Mouse (Mus musculus): ENCODE data around the gene Pnma3. TPM values are rescaled to one million over a fixed set of nuclear protein-coding genes. Genes with fewer than 3 reads are reported as not detected.
A peak's percentile ranks its signal among the peaks of the same experiment; 100 is the strongest.

Pnma3 gene
- 10.6 and 15.0 TPM in 2 replicates for total RNA-seq (2014; rRNA removed)
- polyA plus RNA-seq (2015; fragmentation: Nextera tagmentation; extraction: Ambion mirVana), result 5.5 and 5.7 TPM in 2 replicates

DNA sequence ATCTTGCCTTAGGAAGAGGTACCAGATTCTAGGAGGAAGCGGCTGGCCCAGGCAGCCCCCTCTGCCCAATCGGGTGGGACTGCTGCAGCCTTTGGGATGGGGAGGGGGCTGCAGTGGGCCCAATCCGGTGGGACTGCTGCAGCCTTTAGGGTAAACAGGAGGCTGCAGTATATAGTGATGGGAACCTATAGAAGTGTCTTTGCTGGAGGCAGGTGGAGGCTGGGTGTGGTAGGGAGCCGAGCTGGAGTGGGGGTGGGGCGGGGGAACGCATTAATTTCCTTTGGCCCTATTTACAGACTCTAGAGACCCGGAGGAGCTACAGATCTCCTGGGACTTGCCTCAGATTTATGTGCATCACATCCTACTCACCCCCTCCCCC is at the start of gene Pnma3:
Pnma3 (plus strand) TSS at position 373 of the 379 bp plus-strand sequence.
- Histone ChIP-seq H3K4me1 (ENCODE audit: insufficient read depth, low read length) (no peaks in the 10 kb centered on the region), H3K27me3 (ENCODE audit: insufficient read depth, low read length) (no peaks in the 10 kb centered on the region), H3K9me3 (ENCODE audit: low read length) (no peaks in the 10 kb centered on the region), H3K4me3 (ENCODE audit: low read length) (peak within 1 kb of the TSS; percentile 40), H3K36me3 (ENCODE audit: insufficient read depth, low read length) (no peaks in the 10 kb centered on the region), H3K27ac (peak within 1 kb of the TSS; percentile 56), H3K4me2 (ENCODE audit: low read depth, low read length) (peak within 1 kb of the TSS; percentile 60), H3K9ac (replicated peaks; ENCODE audit: low read length) (peak within 1 kb of the TSS; percentile 52)
- TF ChIP-seq CTCF (IDR thresholded peaks at IDR 0.05; ENCODE audit: low read depth), result no peak
- DNase-seq (ENCODE audit: low spot score) (no peak), ATAC-seq (peak; percentile 57; the same call in 1 of the 2 replicates)
- 39% methylated on average over 7 of the region's 7 CpGs for WGBS

- TF ChIP-seq CTCF (IDR thresholded peaks at IDR 0.05; ENCODE audit: low read depth), result no peak
- H3K9me3 ChIP-seq (ENCODE audit: low read length), result no peaks in the 10 kb centered on the region
- H3K4me1 ChIP-seq (ENCODE audit: insufficient read depth, low read length), result no peaks in the 10 kb centered on the region
- ATAC-seq (no peak), DNase-seq (ENCODE audit: low spot score) (no peak)
- no peak within 1 kb of the TSS for H3K4me3 ChIP-seq (ENCODE audit: low read length)
- H3K27me3 ChIP-seq (ENCODE audit: insufficient read depth, low read length), result no peaks in the 10 kb centered on the region
- H3K4me2 ChIP-seq (ENCODE audit: low read depth, low read length), result no peak within 1 kb of the TSS
- H3K9ac ChIP-seq (replicated peaks; ENCODE audit: low read length), result no peak within 1 kb of the TSS
- no peaks in the 10 kb centered on the region for H3K36me3 ChIP-seq (ENCODE audit: insufficient read depth, low read length)
- 79% methylated on average over 1 of the region's 1 CpGs for WGBS
- no peak within 1 kb of the TSS for H3K27ac ChIP-seq
Measured at GRCm38 (mm10) chrX:73037003-73037402, 27.6 kb upstream of the Pnma3 start, which contains the start of gene Pnma5. TSS of gene Pnma5 (minus strand) at chrX:73037103.

DNA sequence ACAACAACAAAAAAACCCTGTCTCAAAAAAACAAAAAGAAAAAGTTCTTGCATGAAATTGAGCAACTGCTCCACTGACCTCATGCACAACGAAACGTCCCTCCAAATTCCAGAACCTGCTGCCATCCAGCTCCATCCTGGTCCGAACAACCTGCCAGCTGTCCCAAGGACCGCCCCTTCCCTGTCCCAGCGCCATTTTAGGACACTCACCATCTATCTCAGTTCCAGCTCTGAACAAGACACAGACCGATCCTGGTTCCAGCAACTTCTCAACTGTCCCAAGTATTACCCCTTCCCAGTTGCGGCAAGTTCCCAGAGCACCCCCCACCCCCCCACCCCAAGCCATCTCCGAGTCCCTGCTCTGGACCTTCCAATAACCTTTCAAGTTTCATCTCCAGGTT is 25.8 kb upstream of the Pnma3 start:
- TF ChIP-seq CTCF (IDR thresholded peaks at IDR 0.05; ENCODE audit: low read depth), result no peak
- Histone ChIP-seq H3K36me3 (ENCODE audit: insufficient read depth, low read length) (no peaks in the 10 kb centered on the region), H3K9me3 (ENCODE audit: low read length) (no peaks in the 10 kb centered on the region), H3K27me3 (ENCODE audit: insufficient read depth, low read length) (no peaks in the 10 kb centered on the region), H3K4me2 (ENCODE audit: low read depth, low read length) (no peak overlapping the region), H3K27ac (no peak overlapping the region), H3K4me1 (ENCODE audit: insufficient read depth, low read length) (no peaks in the 10 kb centered on the region), H3K4me3 (ENCODE audit: low read length) (no peak overlapping the region), H3K9ac (replicated peaks; ENCODE audit: low read length) (no peak overlapping the region)
- 87% methylated on average over 8 of the region's 8 CpGs for WGBS
- ATAC-seq (no peak), DNase-seq (ENCODE audit: low spot score) (no peak)

GRCm38 (mm10) chrX:73039666-73040065 is 24.9 kb upstream of the Pnma3 start:
- Histone ChIP-seq H3K27ac (no peak overlapping the region), H3K4me1 (ENCODE audit: insufficient read depth, low read length) (no peaks in the 10 kb centered on the region), H3K4me2 (ENCODE audit: low read depth, low read length) (no peak overlapping the region), H3K9ac (replicated peaks; ENCODE audit: low read length) (no peak overlapping the region), H3K27me3 (ENCODE audit: insufficient read depth, low read length) (no peaks in the 10 kb centered on the region), H3K36me3 (ENCODE audit: insufficient read depth, low read length) (no peaks in the 10 kb centered on the region), H3K4me3 (ENCODE audit: low read length) (no peak overlapping the region), H3K9me3 (ENCODE audit: low read length) (no peaks in the 10 kb centered on the region)
- WGBS, result 82% methylated on average over 12 of the region's 12 CpGs
- ATAC-seq (no peak), DNase-seq (ENCODE audit: low spot score) (no peak)
- no peak for TF ChIP-seq CTCF (IDR thresholded peaks at IDR 0.05; ENCODE audit: low read depth)

- Histone ChIP-seq H3K4me2 (ENCODE audit: low read depth, low read length) (peak overlapping the region; percentile 13; the same call in 1 of the 2 replicates), H3K27me3 (ENCODE audit: insufficient read depth, low read length) (no peaks in the 10 kb centered on the region), H3K27ac (peak overlapping the region; percentile 7; the same call in 1 of the 2 replicates), H3K36me3 (ENCODE audit: insufficient read depth, low read length) (no peaks in the 10 kb centered on the region), H3K4me1 (ENCODE audit: insufficient read depth, low read length) (no peaks in the 10 kb centered on the region), H3K4me3 (ENCODE audit: low read length) (no peak overlapping the region), H3K9me3 (ENCODE audit: low read length) (no peaks in the 10 kb centered on the region), H3K9ac (replicated peaks; ENCODE audit: low read length) (no peak overlapping the region)
- 19% methylated on average over 14 of the region's 14 CpGs for WGBS
- DNase-seq (ENCODE audit: low spot score) (peak; percentile 95), ATAC-seq (peak; percentile 98)
- peak; percentile 91 for TF ChIP-seq CTCF (IDR thresholded peaks at IDR 0.05; ENCODE audit: low read depth)
Measured at GRCm38 (mm10) chrX:73053860-73054563, 10.6 kb upstream of the Pnma3 start.

DNA sequence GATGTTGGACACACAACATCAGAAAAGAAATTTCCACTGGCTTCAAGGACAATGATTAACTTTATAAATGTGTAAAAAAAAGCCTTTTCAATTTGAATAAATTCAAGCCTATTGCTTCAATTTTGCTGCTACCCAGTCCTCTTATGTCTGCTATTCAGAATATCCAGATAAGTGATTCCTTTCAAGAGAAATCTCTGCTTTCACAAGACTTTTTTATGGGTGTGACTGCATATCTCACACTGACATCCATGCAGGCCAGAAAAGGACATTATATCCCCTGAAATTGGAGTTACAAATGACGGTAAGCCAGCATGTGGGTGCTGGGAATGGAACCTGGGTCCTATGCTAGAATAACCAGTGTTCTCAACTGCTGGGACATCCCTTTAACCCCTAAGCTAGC is 3.1 kb upstream of the Pnma3 start:
- no peak for ATAC-seq
- H3K4me2 ChIP-seq (ENCODE audit: low read depth, low read length), result no peak overlapping the region
- WGBS, result 88% methylated on average over 1 of the region's 1 CpGs

GRCm38 (mm10) chrX:73062323-73062722 is 2.3 kb upstream of the Pnma3 start:
- Histone ChIP-seq H3K4me2 (ENCODE audit: low read depth, low read length) (no peak overlapping the region), H3K4me1 (ENCODE audit: insufficient read depth, low read length) (no peaks in the 10 kb centered on the region), H3K27me3 (ENCODE audit: insufficient read depth, low read length) (no peaks in the 10 kb centered on the region), H3K36me3 (ENCODE audit: insufficient read depth, low read length) (no peaks in the 10 kb centered on the region), H3K9me3 (ENCODE audit: low read length) (no peaks in the 10 kb centered on the region), H3K4me3 (ENCODE audit: low read length) (no peak overlapping the region), H3K9ac (replicated peaks; ENCODE audit: low read length) (no peak overlapping the region), H3K27ac (no peak overlapping the region)
- TF ChIP-seq CTCF (IDR thresholded peaks at IDR 0.05; ENCODE audit: low read depth), result no peak
- 57% methylated on average over 5 of the region's 5 CpGs for WGBS
- ATAC-seq (no peak), DNase-seq (ENCODE audit: low spot score) (no peak)

More for the DNA sequence above, 3.1 kb upstream of the Pnma3 start:
- no peak for TF ChIP-seq CTCF (IDR thresholded peaks at IDR 0.05; ENCODE audit: low read depth)
- Histone ChIP-seq H3K4me1 (ENCODE audit: insufficient read depth, low read length) (no peaks in the 10 kb centered on the region), H3K27me3 (ENCODE audit: insufficient read depth, low read length) (no peaks in the 10 kb centered on the region), H3K4me3 (ENCODE audit: low read length) (no peak overlapping the region), H3K36me3 (ENCODE audit: insufficient read depth, low read length) (no peaks in the 10 kb centered on the region), H3K9me3 (ENCODE audit: low read length) (no peaks in the 10 kb centered on the region), H3K9ac (replicated peaks; ENCODE audit: low read length) (no peak overlapping the region), H3K27ac (no peak overlapping the region)
- DNase-seq (ENCODE audit: low spot score), result no peak
